Mouse (Mus musculus): ENCODE data around the gene Zfp473.
"Not testable (repeated sequence)": the region's sequence is repeated elsewhere in the genome, so short reads cannot be mapped to it uniquely, and the experiment has no call there.

Zfp473 gene

DNA sequence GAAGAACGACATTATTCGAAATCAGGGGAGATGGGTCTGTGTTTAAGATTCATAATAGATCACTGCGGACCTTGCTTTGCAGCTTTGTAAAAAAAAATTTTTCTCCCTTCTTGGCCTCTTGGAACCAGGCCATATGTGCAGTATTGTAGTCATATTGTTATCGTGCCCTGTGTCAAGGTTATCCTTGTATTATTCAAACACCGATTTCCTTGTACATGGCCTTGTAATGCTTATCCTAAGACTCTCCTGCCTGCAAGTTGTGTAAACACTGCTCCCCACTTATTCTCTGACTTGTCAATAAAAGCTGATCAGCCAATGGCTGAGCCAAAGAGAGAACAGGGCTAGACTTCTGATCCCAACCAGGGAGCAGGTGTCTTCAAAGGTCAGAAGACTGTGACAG, 28.8 kb downstream of the Zfp473 start:
- DNase-seq (ENCODE audit: extremely low spot score), result no peak

DNA sequence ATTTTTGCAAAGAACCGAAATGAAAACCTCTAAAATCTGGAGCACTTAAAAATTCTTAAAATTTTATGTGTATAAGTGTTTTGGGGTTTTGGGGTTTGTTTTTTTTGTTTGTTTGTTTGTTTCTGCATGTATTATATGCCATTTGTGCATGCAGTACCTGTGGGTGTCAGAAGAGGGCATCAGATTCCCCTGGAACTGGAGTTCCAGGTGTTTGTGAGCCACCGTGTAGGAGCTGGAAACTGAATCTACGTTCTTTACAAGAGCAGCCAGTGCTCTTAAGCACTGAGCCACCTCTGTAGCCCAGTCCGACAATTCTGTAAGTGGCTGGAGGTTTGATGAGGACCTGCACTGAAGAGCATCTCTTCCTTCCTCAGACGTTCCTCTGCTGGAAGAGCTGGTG, 41.0 kb downstream of the Zfp473 start:
- no peak for DNase-seq (ENCODE audit: extremely low spot score)

DNA sequence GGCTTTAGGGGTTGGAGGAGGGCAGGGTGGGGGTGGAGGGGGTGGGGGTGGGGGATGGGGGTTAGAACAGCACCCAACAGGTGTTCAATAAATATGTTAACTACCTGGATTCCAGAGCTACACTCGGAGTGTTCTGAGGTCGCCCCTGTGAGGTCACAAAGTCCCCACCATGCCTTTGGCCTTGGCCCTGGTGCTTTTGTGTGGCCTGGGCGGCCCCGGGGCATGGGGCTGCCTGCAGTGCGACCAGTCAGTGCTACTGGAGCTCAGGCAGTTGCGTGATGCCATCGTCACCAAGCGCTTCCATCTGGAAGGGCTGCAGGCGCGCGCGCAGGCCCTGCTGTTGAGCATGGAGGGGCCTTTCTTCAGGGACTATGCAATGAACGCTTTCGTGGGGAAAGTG, 42.3 kb downstream of the Zfp473 start, which contains the start of gene Izumo2:
Izumo2 (plus strand) TSS at position 169 of the 400 bp plus-strand sequence.
- DNase-seq (ENCODE audit: extremely low spot score), result no peak

DNA sequence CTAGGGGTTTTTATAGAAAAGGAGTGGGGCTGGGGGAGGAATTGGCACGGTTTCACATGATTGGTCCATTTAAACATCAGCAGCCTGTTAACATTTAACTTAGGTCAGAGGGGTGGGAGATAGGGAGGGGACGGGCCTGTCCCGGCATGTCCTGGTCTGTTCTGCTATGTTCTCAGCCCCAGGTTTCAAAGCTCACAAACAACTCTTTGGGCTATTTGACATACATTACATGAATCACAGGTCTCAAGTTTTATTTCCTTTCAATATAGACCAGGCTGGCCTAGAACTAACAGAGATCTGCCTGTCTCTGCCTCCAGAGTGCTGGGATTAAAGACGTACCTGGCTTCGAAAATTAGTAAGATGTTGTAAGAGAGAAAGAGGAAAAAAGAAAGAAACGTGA, 42.8 kb downstream of the Zfp473 start:
- DNase-seq (ENCODE audit: extremely low spot score), result not testable (repeated sequence)

DNA sequence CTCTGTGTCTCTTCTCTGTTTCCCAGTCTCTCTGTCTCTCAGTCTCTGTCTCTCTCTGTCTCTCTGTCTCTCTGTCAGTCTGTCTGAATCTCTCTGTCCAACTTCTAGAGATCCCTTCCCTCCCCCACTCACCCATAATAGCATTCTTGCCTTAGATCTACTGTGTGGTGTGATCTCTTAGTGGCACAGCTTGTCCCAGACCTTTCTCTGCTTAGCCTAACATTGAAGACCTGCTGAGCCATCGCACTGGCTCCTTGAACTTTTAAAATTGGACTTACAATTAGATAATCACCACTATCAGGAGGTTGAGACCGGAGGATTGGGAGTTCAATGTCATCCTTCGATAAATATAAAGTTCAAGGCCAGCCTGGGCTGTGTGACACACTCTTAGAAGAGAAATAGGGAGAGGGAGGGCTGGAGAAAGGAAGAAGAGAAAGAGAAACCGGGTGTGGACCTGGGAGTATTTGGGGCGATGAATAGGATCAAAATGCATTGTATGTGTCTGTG, 43.6 kb downstream of the Zfp473 start:
- DNase-seq (ENCODE audit: extremely low spot score), result no peak

DNA sequence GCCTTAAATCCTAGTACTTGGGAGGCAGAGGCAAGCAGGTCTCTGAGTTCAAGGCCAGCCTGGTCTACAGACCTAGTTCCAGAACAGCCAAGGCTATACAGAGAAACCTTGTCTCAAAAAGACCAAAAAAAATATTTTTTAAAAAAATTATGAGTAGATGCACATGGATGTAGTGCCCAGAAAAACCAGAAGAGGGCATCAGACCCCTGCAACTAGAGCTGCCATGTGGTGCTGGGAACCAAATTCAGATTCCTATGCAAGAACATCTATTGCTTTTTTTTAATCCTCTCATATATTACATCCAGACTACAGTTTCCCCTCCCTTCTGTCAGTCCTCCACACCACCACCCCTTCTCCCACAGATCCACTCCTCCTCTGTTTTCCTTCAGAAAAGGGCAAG, 44.5 kb downstream of the Zfp473 start:
- no peak for DNase-seq (ENCODE audit: extremely low spot score)

DNA sequence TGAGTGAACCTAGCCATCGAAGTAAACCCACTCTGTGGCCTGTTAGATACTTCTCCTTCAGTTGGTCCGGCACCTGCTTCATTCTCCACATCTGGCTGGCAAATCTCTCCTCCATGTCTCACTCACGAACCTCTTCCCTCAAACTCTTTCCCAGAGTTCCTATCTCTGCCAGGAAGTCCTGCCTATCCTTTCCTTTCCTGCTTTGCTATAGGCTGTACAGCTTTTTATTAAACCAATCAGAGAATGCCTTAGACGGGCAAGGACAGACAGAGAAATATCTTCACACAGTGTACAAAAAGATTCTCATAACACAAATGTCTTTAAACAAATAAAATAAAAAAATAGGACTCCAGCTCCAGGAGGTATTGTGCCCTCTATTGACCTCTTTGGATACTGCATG, 45.8 kb downstream of the Zfp473 start:
- DNase-seq (ENCODE audit: extremely low spot score), result no peak

DNA sequence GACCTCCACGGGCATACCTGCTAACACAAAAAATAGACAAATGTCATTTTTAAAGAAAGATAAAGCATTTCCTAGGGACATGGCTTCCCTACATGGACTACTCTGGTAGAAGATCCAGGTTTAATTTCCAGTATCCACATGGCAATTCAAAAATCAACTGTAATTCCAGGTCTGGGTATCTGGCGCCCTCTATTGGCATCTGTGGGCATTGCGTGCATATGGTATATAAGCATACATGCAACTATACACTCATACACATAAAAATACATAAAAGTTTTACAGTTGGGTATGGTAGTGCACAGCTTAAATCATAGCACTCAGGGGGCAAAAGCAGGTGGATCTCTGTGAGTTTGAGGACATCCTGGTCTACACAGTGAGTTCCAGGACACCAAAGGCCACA, 46.5 kb downstream of the Zfp473 start:
- DNase-seq (ENCODE audit: extremely low spot score), result peak; percentile 14

DNA sequence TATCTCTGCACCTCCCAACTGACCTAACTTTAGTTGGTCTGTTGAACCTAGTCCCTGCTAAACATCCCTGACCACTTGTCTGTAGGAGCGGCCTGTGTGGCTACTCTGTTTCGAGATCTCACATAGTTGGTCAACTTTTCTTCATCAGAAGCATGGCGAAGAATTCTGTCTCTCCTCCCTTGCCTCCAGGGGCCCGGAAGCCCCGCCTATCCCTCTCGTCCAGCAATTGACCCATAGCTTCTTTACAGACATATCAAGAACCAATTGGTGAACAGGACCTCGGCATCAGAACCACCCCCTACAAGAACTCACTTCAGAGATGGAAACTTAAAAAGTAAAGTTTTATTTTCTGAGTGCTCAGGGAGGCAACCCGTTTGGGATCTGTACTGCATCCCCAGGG, 47.9 kb downstream of the Zfp473 start:
- no peak for DNase-seq (ENCODE audit: extremely low spot score)

DNA sequence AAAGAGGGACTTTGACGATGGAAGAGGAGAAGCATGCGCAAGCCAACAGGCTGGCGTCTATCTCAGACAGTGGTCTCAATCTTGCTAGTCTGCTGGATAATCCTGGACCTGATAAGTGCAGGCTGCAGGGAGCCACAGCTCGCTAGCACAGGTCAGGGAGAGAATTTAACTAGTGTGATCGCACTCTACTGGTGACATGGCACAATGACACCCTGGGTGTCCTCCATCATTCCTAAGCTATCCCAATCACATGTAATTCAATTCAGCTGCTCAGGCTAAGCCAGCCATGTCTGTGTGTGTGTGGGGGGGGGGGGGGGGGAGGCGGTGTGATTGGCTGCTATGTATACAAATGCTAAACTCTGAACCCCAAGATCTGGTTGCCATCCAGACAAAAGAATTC, 48.9 kb downstream of the Zfp473 start:
- peak; percentile 22 for DNase-seq (ENCODE audit: extremely low spot score)

DNA sequence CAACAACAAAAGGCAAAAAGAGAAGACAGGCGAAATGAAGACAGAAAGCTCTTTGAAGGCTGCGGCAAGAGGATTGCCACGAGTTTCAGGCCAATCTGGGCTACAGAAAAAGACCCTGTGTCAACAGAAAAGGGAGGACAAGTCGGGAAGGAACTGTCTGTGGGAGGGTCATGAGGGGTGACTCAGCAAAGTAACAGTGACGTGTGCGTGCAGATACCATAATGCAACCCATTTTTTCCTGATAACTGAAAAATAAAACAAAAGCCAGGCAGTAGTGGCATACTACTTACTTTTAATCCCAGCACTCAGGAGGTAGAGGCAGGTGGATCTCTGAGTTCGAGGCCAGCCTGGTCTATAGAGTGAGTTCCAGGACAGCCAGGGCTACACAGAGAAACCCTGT, 52.9 kb downstream of the Zfp473 start:
- DNase-seq (ENCODE audit: extremely low spot score), result no peak

DNA sequence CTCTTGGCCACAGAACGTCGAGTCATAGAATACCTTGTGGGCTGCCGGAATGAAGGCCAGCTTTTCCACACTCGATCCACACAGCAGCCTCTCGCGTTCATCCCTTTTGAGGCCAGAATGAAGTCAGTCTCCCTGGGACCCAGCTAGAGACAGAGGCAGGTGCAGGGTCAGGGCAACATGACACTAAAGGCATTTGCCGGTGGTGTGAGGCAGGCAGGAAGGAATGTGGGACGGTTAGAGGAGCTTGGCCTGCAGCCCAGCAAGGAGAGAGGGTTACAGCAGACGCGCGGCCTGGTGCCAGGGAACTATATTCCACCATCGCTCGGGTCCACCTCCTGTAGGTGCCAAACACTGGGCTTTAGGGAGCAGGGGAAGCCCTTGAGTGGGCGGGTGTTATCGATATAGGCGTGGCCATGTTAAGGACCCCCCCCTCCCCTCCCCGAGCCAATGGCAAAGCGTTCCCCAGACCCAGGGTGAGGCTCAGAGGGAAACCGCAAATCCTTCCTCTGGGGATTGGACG, 53.6 kb downstream of the Zfp473 start:
- DNase-seq (ENCODE audit: extremely low spot score), result peak; percentile 23

DNA sequence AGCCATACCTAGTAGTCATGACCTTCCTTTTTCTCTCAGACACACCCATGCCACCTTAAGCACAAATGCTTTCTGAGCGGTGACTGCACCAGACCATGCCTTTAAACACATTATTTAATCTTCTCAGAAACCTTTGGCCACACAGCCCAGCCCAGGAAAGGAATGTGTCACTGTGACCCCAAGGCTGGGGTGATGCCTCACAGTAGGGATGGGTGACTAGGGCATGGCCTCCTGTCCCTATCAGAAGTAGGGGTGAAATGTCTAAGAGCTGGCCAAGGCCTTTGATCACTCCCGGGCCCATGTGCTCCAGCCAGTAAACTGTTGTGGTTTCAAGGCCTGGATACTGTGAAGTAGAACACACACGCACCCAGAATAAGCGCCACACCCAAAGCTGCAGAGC, 55.6 kb downstream of the Zfp473 start:
- no peak for DNase-seq (ENCODE audit: extremely low spot score)

DNA sequence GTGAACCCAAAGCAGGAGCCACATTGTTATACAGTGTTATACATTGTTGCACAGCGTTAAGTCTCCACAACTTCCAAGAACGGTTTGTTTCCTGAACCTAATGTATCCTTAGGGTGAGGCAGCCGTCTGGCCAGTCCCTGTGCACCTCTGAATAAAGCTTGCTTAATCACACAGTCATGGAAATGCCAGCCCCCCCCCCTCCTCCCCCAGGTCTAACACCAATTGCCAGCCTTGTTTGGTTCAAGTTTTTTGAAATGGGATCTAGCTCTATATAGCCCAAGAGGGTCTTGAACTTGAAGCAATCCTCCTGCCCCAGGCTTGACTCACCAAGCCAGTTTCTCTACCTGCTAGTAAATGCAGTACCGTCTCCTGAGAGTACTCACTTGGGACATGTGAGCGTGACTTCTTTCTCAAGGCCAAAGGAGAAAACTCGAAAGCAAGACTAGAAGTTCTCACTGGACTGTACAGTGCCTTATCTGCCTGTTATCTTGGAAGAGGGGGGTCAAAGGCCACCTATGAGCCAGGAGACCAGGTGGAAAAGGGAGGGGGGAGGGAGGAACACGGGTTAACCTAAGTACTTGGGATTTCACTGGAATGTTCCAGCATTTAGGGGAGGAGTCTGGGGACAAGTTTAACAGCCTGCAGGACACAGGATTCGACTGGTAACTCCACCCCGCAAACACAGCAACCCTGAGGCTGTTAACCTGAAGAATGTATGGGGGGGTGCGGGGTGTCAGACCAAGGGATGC, 57.2 kb downstream of the Zfp473 start:
- no peak for DNase-seq (ENCODE audit: extremely low spot score)

DNA sequence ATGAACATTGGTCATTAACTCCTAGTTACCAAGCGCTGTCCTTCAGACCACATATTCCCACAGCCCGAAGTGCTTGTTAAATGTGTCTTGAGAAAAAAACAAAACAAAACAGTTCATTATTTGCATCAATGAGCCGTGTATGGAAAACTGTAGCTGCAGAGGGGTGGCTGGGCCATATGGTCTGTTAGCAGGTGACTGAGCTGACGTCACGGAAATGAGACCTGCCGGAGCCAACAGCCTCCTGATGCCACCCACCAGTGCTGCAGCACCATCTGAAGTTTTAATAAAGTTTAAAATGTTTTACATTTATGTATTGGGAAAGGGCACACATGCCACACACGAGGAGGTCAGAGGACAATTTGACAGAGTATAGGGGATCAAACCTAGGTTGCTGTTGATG, 61.5 kb downstream of the Zfp473 start:
- DNase-seq (ENCODE audit: extremely low spot score), result no peak

DNA sequence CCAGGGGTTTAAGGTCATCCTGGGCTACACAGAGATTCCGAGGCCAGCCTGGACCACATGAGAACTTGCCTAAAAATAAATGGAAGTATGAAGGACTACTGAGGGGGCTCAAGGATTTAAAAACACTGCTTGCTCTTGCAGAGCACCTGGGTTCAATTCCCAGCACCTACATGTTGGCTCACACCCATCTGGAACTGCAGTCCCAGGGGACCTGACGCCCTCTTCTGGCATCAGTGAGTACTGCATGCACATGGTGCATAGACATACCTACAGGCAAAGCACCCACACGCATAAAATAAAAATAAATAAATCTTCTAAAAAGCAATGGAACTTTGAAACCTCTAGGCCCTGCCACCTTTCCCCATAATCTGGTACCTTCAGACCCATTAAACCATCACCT, 62.0 kb downstream of the Zfp473 start:
- DNase-seq (ENCODE audit: extremely low spot score), result no peak

DNA sequence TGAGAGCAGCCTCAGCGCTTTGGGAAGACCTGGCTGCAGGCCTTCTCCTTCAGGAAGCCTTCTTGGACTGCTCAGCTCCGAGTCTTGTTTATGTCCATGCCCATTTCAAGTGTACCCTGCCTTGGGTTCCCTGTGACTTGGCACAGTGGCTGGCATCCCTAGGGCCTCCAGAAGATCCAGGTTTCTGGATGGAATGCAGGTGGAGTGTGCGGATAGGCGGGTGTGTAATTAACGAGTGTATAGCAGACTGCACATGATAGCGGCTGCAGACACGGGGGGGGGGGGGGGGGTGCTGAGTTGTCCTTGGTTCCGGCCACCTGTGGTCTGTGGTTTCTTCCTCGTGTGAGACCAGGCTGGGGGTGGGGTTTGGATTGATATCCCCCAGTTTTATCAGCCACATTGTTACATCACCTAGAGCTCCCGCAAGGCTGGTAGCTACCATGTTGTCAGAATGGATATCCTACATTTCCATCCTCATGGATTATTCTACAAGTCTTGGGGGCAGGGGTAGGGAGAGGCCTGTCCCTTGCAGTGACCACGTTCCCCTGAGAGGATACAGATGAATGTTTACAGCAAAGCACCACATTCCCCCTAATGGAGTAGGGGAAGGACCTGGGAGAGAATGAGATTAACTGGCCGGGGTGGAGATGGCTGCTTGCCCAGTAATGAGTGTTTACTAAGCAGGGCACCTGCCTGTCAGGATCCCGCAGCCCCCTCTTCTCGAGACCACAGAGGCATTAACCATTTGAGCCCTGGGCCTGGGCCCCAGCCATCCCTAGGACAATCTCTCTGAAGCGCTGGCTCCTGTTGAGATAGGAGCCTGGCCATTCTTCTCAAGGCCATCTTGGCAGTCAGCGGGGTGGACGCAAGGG, 65.1 kb downstream of the Zfp473 start:
- no peak for DNase-seq (ENCODE audit: extremely low spot score)

DNA sequence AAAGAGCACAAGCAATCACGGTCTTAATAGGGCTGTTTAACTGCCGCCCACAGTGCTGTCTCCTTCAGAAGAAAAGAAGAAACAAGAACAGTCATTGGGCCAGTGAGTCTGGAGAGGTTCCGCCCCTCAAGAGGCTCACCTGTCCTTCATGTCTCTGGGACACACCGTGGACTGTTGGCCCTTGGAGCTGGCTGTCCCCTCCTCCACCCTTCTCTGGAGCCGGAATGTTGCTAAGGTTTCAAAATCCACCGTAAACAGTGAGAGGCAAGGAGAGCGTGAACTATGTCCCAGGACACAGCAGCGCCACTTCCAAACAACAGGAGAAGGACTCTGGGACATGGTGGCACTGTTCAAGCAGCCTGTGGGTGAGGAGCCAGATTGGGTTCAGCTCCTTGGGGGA, 67.2 kb downstream of the Zfp473 start:
- no peak for DNase-seq (ENCODE audit: extremely low spot score)
